Mouse (Mus musculus) telencephalon, adult 2 months (tissue): ENCODE measurements around the gene Nkain1.
A peak's percentile ranks its signal among the peaks of the same experiment; 100 is the strongest.

Source experiments
- DNase-seq: peaks from one replicate; pipeline ENCODE4 v3.0.0-alpha.2; 2011; ENCODE audit warnings: low read depth, low spot score

Nkain1 gene

DNA sequence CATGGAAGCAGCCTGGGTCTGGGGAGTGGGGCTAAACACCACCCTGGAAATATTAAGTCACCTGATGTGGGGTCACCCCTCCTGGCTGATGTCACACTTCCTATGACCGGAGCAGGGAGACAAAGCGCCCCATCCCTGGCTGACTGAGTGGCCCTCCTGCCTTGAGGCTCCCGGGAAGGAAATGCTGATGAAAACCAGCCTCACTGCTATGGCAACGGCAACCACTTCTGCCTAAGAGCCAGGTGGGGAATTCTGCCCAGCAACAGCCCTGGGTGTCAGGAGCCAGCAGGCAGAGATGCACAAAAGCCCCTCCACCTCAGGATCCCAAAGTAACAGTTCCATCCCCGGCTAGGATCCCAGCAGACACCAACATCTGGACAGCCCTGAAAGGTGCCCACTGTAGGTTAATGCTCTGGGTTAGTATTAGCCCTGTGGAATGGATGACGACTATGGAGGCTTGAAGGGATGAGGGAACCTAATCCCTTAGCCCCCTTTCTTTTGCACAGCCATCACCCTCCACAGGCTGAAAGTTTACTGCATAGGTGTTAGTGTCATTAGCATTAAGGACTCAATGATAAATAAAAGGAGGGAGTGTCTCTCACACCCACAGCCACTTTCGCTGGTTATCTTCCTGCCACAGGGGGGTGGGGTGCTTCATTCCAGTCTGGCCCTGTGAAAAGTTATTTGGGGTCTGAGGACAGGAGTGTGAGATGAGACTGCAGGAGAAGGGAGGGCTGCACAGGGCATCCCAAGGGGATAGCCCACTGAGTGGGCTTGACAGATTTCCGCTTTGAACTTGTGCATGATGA, 21.5 kb downstream of the Nkain1 start:
- DNase-seq = no peak

DNA sequence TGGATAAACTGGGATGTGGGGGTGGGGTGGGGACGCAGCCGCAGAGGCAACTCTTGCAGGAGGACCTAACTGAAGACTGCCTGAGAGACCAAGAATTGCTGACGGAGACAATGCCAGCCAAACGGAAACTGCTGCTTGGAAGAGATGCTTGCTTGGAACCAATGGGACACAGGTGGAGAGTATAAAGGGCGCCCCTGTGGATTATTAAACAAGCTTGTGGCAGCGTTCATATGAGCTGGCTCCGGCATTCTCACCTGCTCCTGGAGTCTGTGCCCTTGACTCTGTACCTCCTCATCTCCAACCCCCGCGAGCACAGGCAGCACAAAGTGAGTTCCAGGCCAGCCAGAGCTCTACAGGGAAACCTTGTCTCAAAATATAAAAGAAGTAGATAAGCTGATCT, 23.5 kb downstream of the Nkain1 start:
- no peak for DNase-seq

- no peak for DNase-seq
Observed at GRCm38 (mm10) chr4:130549189-130549588, 24.8 kb downstream of the Nkain1 start.

DNA sequence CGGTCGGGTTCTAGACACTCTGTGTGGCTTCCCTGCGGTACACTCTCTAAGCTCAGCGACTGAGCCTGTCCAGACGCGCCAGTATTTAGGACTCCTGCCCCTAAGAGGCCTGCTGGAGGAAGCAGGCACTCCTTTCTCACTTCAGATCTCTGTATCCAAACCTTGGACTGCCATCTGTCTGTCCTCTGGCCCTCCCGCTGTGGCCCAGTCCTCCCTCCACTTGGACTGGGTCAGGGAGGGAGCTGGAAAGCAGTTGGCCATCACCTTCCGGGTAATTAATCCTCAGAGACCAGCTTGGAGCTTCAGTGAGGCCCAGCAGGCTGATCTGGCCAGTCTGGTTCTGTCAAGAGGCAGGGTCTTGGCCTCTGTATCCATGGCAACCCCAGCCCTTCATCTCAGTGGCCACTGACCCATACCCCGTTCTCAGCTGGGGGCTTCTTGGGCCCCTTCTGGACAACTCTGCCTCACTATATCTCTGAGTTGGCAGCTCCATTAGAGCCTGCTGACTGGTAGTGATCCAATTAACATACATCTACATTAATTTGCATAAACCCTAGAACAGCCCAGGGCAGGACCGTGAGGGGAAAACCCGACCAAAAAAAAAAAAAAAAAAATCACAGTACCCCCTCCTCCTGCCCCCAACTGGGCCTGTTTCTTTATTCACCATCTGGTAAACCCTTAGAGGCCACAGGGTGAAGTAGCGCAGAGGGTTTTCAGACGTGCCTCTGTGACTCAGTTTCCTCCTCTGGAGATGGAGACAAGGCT, 27.0 kb downstream of the Nkain1 start:
- DNase-seq = no peak

- no peak for DNase-seq
Observed at GRCm38 (mm10) chr4:130544392-130544791, 29.6 kb downstream of the Nkain1 start.

GRCm38 (mm10) chr4:130543121-130543520, 30.9 kb downstream of the Nkain1 start:
- no peak for DNase-seq

- no peak for DNase-seq
Observed at GRCm38 (mm10) chr4:130540831-130541230, 33.1 kb downstream of the Nkain1 start.

GRCm38 (mm10) chr4:130539706-130540105, 34.3 kb downstream of the Nkain1 start:
- peak; percentile 82 for DNase-seq

GRCm38 (mm10) chr4:130539053-130539452, 34.9 kb downstream of the Nkain1 start:
- DNase-seq = no peak

DNA sequence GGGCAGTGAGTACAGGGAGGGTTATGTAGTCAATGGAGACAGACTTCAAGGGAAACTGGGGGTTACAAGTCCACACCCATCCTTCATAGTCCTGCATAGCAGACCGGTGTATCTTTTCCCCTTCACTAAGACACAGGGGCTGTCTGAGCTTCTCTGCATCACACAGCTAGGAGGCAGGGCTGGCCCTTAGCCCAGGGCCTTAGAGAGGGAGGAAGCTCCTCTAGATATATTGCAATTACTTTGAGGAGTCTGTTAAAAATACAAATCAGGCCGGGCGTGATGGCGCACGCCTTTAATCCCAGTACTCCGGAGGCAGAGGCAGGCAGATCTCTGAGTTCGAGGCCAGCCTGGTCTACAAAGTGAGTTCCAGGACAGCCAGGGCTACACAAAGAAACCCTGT, 36.6 kb downstream of the Nkain1 start:
- no peak for DNase-seq

- DNase-seq = no peak
Observed at GRCm38 (mm10) chr4:130535789-130536188, 38.2 kb downstream of the Nkain1 start.

- peak; percentile 58 for DNase-seq
Observed at GRCm38 (mm10) chr4:130533975-130534374, 40.0 kb downstream of the Nkain1 start.

GRCm38 (mm10) chr4:130532347-130532746, 41.6 kb downstream of the Nkain1 start:
- no peak for DNase-seq

- no peak for DNase-seq
Observed at GRCm38 (mm10) chr4:130531645-130532280, 42.2 kb downstream of the Nkain1 start.

GRCm38 (mm10) chr4:130527804-130528203, 46.2 kb downstream of the Nkain1 start:
- no peak for DNase-seq

DNA sequence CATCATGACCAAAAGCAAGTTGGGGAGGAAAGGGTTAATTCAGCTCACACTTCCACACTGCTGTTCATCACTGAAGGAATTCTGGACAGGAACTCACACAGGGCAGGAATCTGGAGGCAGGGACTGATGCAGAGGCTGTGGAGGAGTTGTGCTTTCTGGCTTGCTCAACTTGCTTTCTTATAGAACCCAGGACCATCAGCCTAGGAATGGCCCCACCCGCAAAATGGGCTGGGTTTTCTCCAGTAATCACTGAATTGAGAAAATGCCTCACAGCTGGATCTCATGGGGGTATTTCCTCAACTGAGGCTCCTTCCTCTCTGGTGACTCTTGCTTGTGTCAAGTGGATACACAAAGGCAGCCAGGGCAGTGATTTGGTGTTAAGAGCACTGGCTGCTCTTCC, 48.9 kb downstream of the Nkain1 start:
- DNase-seq = no peak

GRCm38 (mm10) chr4:130521466-130521865, 52.5 kb downstream of the Nkain1 start:
- no peak for DNase-seq

GRCm38 (mm10) chr4:130520482-130520851, 53.5 kb downstream of the Nkain1 start:
- DNase-seq = no peak

DNA sequence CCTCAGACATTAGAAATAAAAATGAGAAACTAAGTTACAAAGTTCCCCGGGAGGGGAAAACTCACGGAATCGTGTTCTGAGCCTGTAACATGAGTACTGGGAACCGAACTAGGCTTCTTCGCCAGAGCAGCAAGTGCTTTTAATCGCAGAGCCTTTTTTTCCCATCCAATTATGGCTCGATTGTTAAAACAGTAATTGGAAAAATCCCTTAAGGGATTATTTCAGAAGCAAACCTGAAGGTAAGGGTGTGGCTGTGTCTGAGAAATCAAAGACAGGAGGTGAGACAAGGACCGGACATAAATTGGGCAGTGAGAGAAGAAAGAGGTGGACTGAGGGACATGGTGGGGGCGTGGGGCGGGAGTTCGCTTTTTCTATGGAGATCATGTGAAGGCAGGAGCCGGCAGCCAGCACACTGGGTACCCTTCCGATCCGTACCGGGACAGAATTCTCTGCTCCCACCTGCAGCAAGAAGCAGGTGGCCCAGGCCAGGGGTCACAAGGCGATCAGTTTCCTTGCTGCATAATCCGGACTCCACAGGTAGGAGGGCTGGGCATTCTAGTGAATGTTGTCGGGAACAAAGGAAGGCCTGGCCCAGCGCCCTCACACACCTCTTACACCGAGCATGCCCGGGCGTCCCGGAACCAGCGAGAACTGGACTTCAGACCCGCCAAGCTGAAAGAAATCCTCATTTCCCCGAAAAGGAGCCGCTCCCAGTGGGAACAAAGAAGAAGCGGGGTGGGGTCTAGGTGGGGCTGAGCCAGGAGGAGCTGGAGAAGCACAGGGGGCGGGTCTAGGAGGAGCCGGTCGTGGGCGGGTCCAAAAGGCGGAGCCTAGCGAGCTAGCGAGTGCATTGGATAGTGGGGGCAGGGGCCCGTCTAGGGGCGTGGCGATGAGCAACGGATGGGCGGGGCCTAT, 54.1 kb downstream of the Nkain1 start:
- peak; percentile 72 for DNase-seq

- no peak for DNase-seq
Observed at GRCm38 (mm10) chr4:130516490-130516889, 57.5 kb downstream of the Nkain1 start.
